Mouse (Mus musculus) hindbrain, embryonic 11.5 days (tissue): ENCODE data around the gene Baiap2l2. TPM values are rescaled to one million over a fixed set of nuclear protein-coding genes. Genes with fewer than 3 reads are reported as not detected.

Experiments
- ATAC-seq: fragments of 200-750 bp; cut with Nextera tagmentation; 2 replicates; pipeline ENCODE4 v1.8.0; 2017; ENCODE audit warnings: mild to moderate bottlenecking, moderate TSS enrichment, moderate library complexity; ENCODE audit not compliant: low FRiP score
- DNase-seq: peaks from one replicate; pipeline ENCODE4 v3.0.0-alpha.2; 2015; ENCODE audit warnings: low spot score
- H3K27ac ChIP-seq: fragments of 300-500 bp; sonication (generic); 2 replicates; pipeline ENCODE4 v1.5.1; 2014; ENCODE audit warnings: mild to moderate bottlenecking, low read depth, low read length
- H3K27me3 ChIP-seq: fragments of 300-500 bp; sonication (generic); 2 replicates; pipeline ENCODE4 v1.6.1; 2014; ENCODE audit warnings: mild to moderate bottlenecking, low read length, moderate library complexity, mixed read lengths; ENCODE audit not compliant: control insufficient read depth, insufficient read depth
- H3K36me3 ChIP-seq: fragments of 300-500 bp; sonication (generic); 2 replicates; pipeline ENCODE4 v1.6.1; 2014; ENCODE audit warnings: mild to moderate bottlenecking, low read length, moderate library complexity, mixed read lengths; ENCODE audit not compliant: control insufficient read depth, insufficient read depth
- H3K4me1 ChIP-seq: fragments of 300-500 bp; sonication (generic); replicated peaks from 2 replicates; pipeline ENCODE4 v1.6.1; 2014; ENCODE audit warnings: low read length, mixed read lengths; ENCODE audit not compliant: control insufficient read depth, insufficient read depth
- H3K4me2 ChIP-seq: fragments of 300-500 bp; sonication (generic); replicated peaks from 2 replicates; pipeline ENCODE4 v1.6.1; 2014; ENCODE audit warnings: mild to moderate bottlenecking, low read depth, low read length
- H3K4me3 ChIP-seq: fragments of 300-500 bp; sonication (generic); 2 replicates; pipeline ENCODE4 v1.5.1; 2014; ENCODE audit warnings: low read depth, low read length
- H3K9ac ChIP-seq: fragments of 300-500 bp; sonication (generic); 2 replicates; pipeline ENCODE4 v1.6.1; 2014; ENCODE audit warnings: low read depth, low read length
- H3K9me3 ChIP-seq: fragments of 300-500 bp; sonication (generic); 2 replicates; pipeline ENCODE4 v1.6.1; 2016; ENCODE audit warnings: low read length; ENCODE audit not compliant: control insufficient read depth
- WGBS: fragments of 180-500 bp; shearing (Covaris S2); extraction: QIAGEN DNeasy Blood & Tissue Kit; methylation state at CpG from one replicate; pipeline ENCODE4 v1.1.7; 2014; 5-methylcytosine and 5-hydroxymethylcytosine counted together
- polyA plus RNA-seq: library from polyadenylated mRNA; unstranded; fragments of >200 nt; fragmentation: Nextera tagmentation; extraction: Ambion mirVana; gene quantifications from 2 replicates; pipeline ENCODE4 v1.2.1, GENCODE M21; 2014

Gene Baiap2l2
- 1.4 and 1.5 TPM in 2 replicates for polyA plus RNA-seq

GRCm38 (mm10) chr15:79285399-79285798 is at the start of gene Baiap2l2:
TSS of gene Baiap2l2 (minus strand) at chr15:79285537.
- H3K4me2 ChIP-seq: no peak within 1 kb of the TSS
- H3K4me1 ChIP-seq: no peaks in the 10 kb centered on the region
- no peaks in the 10 kb centered on the region for H3K9me3 ChIP-seq
- H3K27ac ChIP-seq: no peak within 1 kb of the TSS
- ATAC-seq (no peak), DNase-seq (no peak)
- 66% methylated on average over 10 of the region's 10 CpGs for WGBS
- H3K27me3 ChIP-seq: no peaks in the 10 kb centered on the region
- H3K4me3 ChIP-seq: no peak within 1 kb of the TSS
- H3K9ac ChIP-seq: no peak within 1 kb of the TSS
- H3K36me3 ChIP-seq: no peaks in the 10 kb centered on the region

GRCm38 (mm10) chr15:79333409-79333808 is 48.1 kb upstream of the Baiap2l2 start:
- WGBS: 83% methylated on average over 4 of the region's 4 CpGs
- Histone ChIP-seq H3K4me3 (no peak overlapping the region), H3K9ac (no peak overlapping the region), H3K36me3 (no peaks in the 10 kb centered on the region), H3K4me1 (0 out of 2 replicates have a peak, but pooled peaks cover 2% of the 10 kb centered on the region), H3K27me3 (no peaks in the 10 kb centered on the region), H3K9me3 (no peaks in the 10 kb centered on the region), H3K27ac (no peak overlapping the region), H3K4me2 (no peak overlapping the region)
- no peak for ATAC-seq
- DNase-seq: no peak

- ATAC-seq: no peak
- 50% methylated on average over 4 of the region's 4 CpGs for WGBS
- H3K36me3 ChIP-seq: no peaks in the 10 kb centered on the region
- H3K4me2 ChIP-seq: no peak overlapping the region
- no peak for DNase-seq
- H3K9ac ChIP-seq: no peak overlapping the region
- no peaks in the 10 kb centered on the region for H3K9me3 ChIP-seq
- H3K4me3 ChIP-seq: no peak overlapping the region
- no peak overlapping the region for H3K27ac ChIP-seq
- no peaks in the 10 kb centered on the region for H3K27me3 ChIP-seq
- 0 out of 2 replicates have a peak, but pooled peaks cover 6% of the 10 kb centered on the region for H3K4me1 ChIP-seq
Measured at GRCm38 (mm10) chr15:79330521-79330920, 45.2 kb upstream of the Baiap2l2 start.

GRCm38 (mm10) chr15:79329979-79330363 is 44.6 kb upstream of the Baiap2l2 start:
- no peak overlapping the region for H3K9ac ChIP-seq
- H3K36me3 ChIP-seq: no peaks in the 10 kb centered on the region
- no peaks in the 10 kb centered on the region for H3K27me3 ChIP-seq
- no peak overlapping the region for H3K27ac ChIP-seq
- 0 out of 2 replicates have a peak, but pooled peaks cover 5% of the 10 kb centered on the region for H3K4me1 ChIP-seq
- WGBS: 83% methylated on average over 6 of the region's 6 CpGs
- H3K4me2 ChIP-seq: no peak overlapping the region
- DNase-seq (no peak), ATAC-seq (no peak)
- no peak overlapping the region for H3K4me3 ChIP-seq
- H3K9me3 ChIP-seq: no peaks in the 10 kb centered on the region

GRCm38 (mm10) chr15:79329346-79329978 is 44.1 kb upstream of the Baiap2l2 start:
- WGBS: 98% methylated on average over 6 of the region's 6 CpGs
- Histone ChIP-seq H3K9ac (no peak overlapping the region), H3K4me3 (no peak overlapping the region), H3K9me3 (no peaks in the 10 kb centered on the region), H3K4me1 (0 out of 2 replicates have a peak, but pooled peaks cover 4% of the 10 kb centered on the region), H3K4me2 (no peak overlapping the region), H3K36me3 (no peaks in the 10 kb centered on the region), H3K27me3 (no peaks in the 10 kb centered on the region), H3K27ac (no peak overlapping the region)
- no peak for ATAC-seq
- no peak for DNase-seq

GRCm38 (mm10) chr15:79328939-79329275 is 43.6 kb upstream of the Baiap2l2 start:
- Histone ChIP-seq H3K36me3 (no peaks in the 10 kb centered on the region), H3K9me3 (no peaks in the 10 kb centered on the region), H3K27me3 (no peaks in the 10 kb centered on the region), H3K4me3 (no peak overlapping the region), H3K9ac (no peak overlapping the region), H3K27ac (no peak overlapping the region), H3K4me2 (no peak overlapping the region), H3K4me1 (0 out of 2 replicates have a peak, but pooled peaks cover 4% of the 10 kb centered on the region)
- 92% methylated on average over 4 of the region's 4 CpGs for WGBS
- ATAC-seq (no peak), DNase-seq (peak; percentile 37)

- ATAC-seq (peak; percentile 98), DNase-seq (peak; percentile 99)
- peak within 1 kb of the TSS; percentile 50 for H3K4me3 ChIP-seq
- no peaks in the 10 kb centered on the region for H3K27me3 ChIP-seq
- H3K4me2 ChIP-seq: peak within 1 kb of the TSS; percentile 81
- no peaks in the 10 kb centered on the region for H3K36me3 ChIP-seq
- H3K27ac ChIP-seq: peak within 1 kb of the TSS; percentile 86
- 4% methylated on average over 46 of the region's 46 CpGs for WGBS
- peak within 1 kb of the TSS; percentile 68 for H3K9ac ChIP-seq
- no peaks in the 10 kb centered on the region for H3K9me3 ChIP-seq
- H3K4me1 ChIP-seq: peaks cover 4% of the 10 kb centered on the region; the same call in 1 of the 2 replicates
Measured at GRCm38 (mm10) chr15:79328058-79328938, 43.0 kb upstream of the Baiap2l2 start, which contains the start of gene Pla2g6. TSS of gene Pla2g6 (minus strand) at chr15:79328390.

- no peaks in the 10 kb centered on the region for H3K27me3 ChIP-seq
- peak overlapping the region; percentile 86 for H3K27ac ChIP-seq
- 5% methylated on average over 20 of the region's 20 CpGs for WGBS
- H3K4me2 ChIP-seq: peak overlapping the region; percentile 81
- H3K9me3 ChIP-seq: no peaks in the 10 kb centered on the region
- DNase-seq: peak; percentile 59
- H3K9ac ChIP-seq: peak overlapping the region; percentile 68
- H3K36me3 ChIP-seq: no peaks in the 10 kb centered on the region
- peaks cover 4% of the 10 kb centered on the region; the same call in 1 of the 2 replicates for H3K4me1 ChIP-seq
- peak; percentile 60 for ATAC-seq
- peak overlapping the region; percentile 50 for H3K4me3 ChIP-seq
Measured at GRCm38 (mm10) chr15:79326971-79327961, 41.9 kb upstream of the Baiap2l2 start.
